Mouse (Mus musculus): ENCODE data around the gene Fignl1. TPM values are rescaled to one million over a fixed set of nuclear protein-coding genes. Genes with fewer than 3 reads are reported as not detected.

The Fignl1 gene
- polyA plus RNA-seq, 1 experiment from 2014 or later = 93.2 TPM

DNA sequence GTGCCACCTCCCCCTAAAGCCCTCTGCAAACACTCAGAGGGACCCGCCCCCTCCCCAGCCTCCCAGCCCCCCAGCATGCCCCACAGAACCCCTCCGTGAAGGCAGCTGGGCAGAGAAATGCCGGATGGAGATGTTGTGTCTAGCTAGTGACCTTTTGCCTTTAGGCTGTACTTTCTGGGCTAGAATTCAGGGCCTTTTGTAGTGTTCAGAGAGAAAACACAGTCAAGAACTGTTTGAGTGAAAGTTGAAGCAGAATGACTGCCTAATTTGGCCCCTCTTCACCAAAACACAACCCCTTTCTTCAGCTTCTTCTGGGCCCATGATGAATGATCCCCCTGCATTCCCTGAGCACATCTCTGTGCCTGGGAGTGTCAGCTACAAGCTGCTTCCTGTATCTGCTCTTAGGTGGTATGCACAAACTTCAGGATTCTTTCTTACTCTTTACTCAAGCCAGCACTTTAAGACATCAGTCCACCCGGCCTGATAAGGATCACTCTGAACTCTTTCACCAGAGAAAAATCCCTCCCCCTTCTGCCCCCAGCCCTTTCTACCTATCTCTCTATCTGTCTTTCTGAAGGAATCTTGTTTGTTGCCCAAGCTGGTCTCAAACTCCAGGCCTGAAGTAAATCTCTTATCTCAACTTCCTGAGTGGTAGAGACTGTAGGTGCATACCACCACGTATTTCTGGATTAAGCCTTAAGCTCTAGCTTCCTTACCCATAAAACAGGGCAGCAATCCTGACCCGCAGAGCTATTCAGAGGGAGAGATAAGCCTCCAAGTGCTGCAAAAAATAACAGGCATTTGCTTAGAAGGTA, 23.4 kb upstream of the Fignl1 start:
- Histone ChIP-seq H3K4me1 (replicated peaks) (peaks cover 59% of the 10 kb centered on the region), H3K27me3 (peaks cover 54% of the 10 kb centered on the region), H3K36me3 (replicated peaks) (no peaks in the 10 kb centered on the region), H3K9me3 (replicated peaks) (no peaks in the 10 kb centered on the region), H3K27ac (replicated peaks) (peak overlapping the region; percentile 78), H3K4me3 (replicated peaks) (no peak overlapping the region), H3K4me2 (peak overlapping the region; percentile 29; the same call in 1 of the 2 replicates), H3K9ac (no peak overlapping the region)
- 16% methylated on average over 6 of the region's 6 CpGs for WGBS (ENCODE audit: insufficient replicate concordance)
- no peak for ATAC-seq (ENCODE audit: insufficient read depth)

DNA sequence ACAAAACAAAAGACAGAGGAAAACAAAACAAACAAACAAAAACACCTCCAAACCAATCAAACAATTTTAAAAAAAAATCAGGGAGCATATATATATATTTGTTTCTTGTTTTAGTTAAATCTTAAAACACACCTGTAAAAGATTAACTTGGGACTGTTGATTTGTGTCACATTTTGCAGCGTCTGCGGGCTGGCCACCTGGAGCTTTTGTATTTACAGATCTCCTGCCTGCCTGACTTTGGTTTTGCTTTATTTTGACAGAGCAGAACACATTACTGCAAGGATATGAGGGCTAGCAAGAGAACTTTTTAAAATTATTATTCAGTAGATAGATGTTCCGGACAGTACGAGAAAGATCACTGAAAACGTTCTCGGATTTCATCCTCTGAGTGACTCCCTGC, 22.8 kb upstream of the Fignl1 start:
- Histone ChIP-seq H3K4me3 (replicated peaks) (no peak overlapping the region), H3K4me2 (peak overlapping the region; percentile 29; the same call in 1 of the 2 replicates), H3K36me3 (replicated peaks) (no peaks in the 10 kb centered on the region), H3K27ac (replicated peaks) (peak overlapping the region; percentile 78), H3K4me1 (replicated peaks) (peaks cover 53% of the 10 kb centered on the region), H3K9ac (no peak overlapping the region), H3K27me3 (peaks cover 60% of the 10 kb centered on the region), H3K9me3 (replicated peaks) (no peaks in the 10 kb centered on the region)
- no peak for ATAC-seq (ENCODE audit: insufficient read depth)
- 61% methylated on average over 6 of the region's 6 CpGs for WGBS (ENCODE audit: insufficient replicate concordance)

GRCm38 (mm10) chr11:11830884-11831495, 22.2 kb upstream of the Fignl1 start:
- Histone ChIP-seq H3K9ac (no peak overlapping the region), H3K9me3 (replicated peaks) (no peaks in the 10 kb centered on the region), H3K4me3 (replicated peaks) (no peak overlapping the region), H3K36me3 (replicated peaks) (no peaks in the 10 kb centered on the region), H3K27ac (replicated peaks) (no peak overlapping the region), H3K4me2 (no peak overlapping the region), H3K27me3 (peaks cover 65% of the 10 kb centered on the region), H3K4me1 (replicated peaks) (peaks cover 48% of the 10 kb centered on the region)
- 67% methylated on average over 12 of the region's 12 CpGs for WGBS (ENCODE audit: insufficient replicate concordance)
- no peak for ATAC-seq (ENCODE audit: insufficient read depth)

DNA sequence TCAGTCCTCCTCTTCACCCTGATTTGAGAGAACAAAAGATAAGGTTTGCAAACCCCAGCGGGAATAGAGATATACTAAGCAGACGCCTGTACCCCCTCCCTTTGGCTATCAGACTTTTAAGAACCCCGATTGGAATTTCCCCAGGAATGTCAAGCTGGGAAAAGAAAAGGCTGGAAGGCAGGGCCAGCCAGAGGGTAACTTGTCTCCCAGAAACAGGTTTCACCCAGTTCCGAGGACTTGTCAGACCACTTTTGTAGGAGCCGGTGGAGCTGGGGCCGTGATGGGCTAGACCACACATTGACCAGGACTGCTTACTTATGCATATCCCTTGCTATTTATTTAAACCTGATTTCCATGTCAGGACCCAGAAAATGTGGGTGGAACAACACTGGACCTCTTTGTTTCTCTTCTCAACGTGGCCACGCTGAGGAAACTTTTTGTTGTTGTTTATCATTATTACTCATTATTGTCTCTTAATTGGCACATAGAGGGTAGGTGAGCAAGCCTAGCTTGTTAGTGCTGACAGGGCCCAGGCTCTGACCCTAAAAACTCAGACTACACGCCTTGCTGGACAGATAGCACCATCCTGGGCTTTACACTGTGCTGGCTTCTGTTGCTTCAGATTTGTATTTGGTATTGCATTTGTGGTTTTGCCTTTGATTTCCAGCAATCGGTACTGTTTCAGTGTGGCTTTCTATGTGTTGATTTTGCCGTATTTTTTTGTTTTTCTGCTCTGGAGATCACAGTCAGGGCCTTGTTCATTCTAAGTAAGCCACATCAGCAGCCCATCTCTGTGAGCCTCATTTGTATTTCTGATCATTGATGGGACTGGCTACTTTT, 20.6 kb upstream of the Fignl1 start:
- peaks cover 80% of the 10 kb centered on the region for H3K27me3 ChIP-seq
- 51% methylated on average over 11 of the region's 11 CpGs for WGBS (ENCODE audit: insufficient replicate concordance)
- no peak overlapping the region for H3K4me2 ChIP-seq
- H3K9ac ChIP-seq = no peak overlapping the region
- no peak for ATAC-seq (ENCODE audit: insufficient read depth)
- peaks cover 36% of the 10 kb centered on the region for H3K4me1 ChIP-seq (replicated peaks)
- H3K36me3 ChIP-seq (replicated peaks) = no peaks in the 10 kb centered on the region
- H3K27ac ChIP-seq (replicated peaks) = no peak overlapping the region
- H3K9me3 ChIP-seq (replicated peaks) = no peaks in the 10 kb centered on the region
- H3K4me3 ChIP-seq (replicated peaks) = no peak overlapping the region

DNA sequence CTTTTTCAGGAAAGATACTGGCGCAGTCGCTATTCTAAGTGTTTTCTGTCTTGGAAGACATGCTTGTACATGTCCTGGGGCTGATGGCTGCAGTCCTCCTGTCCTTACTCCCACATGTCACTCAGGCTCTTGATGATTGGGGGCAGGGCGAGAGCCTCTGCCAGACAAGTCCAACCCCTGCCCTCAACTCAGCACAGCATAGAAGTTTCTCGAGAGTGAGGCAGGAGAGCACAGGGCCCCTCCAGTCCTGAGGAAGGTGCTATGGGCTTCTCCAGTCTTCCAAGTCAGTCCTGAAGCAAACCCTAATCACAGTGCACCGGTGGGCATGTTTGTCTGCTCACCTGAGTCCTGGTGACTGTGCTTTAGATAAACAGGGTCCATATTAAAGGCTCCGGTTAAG, 20.0 kb upstream of the Fignl1 start:
- H3K36me3 ChIP-seq (replicated peaks) = no peaks in the 10 kb centered on the region
- H3K4me3 ChIP-seq (replicated peaks) = no peak overlapping the region
- H3K9me3 ChIP-seq (replicated peaks) = no peaks in the 10 kb centered on the region
- no peak overlapping the region for H3K4me2 ChIP-seq
- 26% methylated on average over 6 of the region's 6 CpGs for WGBS (ENCODE audit: insufficient replicate concordance)
- no peak overlapping the region for H3K9ac ChIP-seq
- no peak for ATAC-seq (ENCODE audit: insufficient read depth)
- H3K27ac ChIP-seq (replicated peaks) = no peak overlapping the region
- H3K27me3 ChIP-seq = peaks cover 81% of the 10 kb centered on the region
- H3K4me1 ChIP-seq (replicated peaks) = peaks cover 36% of the 10 kb centered on the region

DNA sequence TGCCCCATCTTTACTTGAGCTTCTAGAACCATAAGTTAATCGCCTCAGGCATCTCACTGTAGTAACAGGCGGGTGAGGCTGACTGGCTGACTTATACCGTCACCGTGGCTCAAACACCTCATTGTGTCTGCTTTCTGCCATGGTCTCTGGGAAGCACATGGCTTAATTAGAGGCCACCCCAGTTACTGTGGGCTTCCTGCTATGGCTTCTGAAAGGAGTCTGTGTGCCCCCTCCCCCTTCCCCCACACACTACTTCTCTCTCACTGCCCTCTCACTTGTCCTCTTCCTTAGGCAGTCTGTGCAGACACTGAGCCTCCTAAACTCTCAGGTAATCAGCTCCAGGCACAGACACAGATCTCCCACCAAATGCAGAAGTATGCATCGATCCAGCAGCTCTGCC, 19.5 kb upstream of the Fignl1 start:
- Histone ChIP-seq H3K4me3 (replicated peaks) (no peak overlapping the region), H3K36me3 (replicated peaks) (no peaks in the 10 kb centered on the region), H3K27ac (replicated peaks) (no peak overlapping the region), H3K4me2 (no peak overlapping the region), H3K9me3 (replicated peaks) (no peaks in the 10 kb centered on the region), H3K27me3 (peaks cover 81% of the 10 kb centered on the region), H3K4me1 (replicated peaks) (peaks cover 39% of the 10 kb centered on the region), H3K9ac (no peak overlapping the region)
- 30% methylated on average over 5 of the region's 5 CpGs for WGBS (ENCODE audit: insufficient replicate concordance)
- ATAC-seq (ENCODE audit: insufficient read depth) = no peak

GRCm38 (mm10) chr11:11826475-11826874, 17.7 kb upstream of the Fignl1 start:
- Histone ChIP-seq H3K4me3 (replicated peaks) (no peak overlapping the region), H3K27ac (replicated peaks) (no peak overlapping the region), H3K9me3 (replicated peaks) (no peaks in the 10 kb centered on the region), H3K27me3 (peaks cover 65% of the 10 kb centered on the region), H3K4me1 (replicated peaks) (peaks cover 40% of the 10 kb centered on the region), H3K9ac (no peak overlapping the region), H3K36me3 (replicated peaks) (no peaks in the 10 kb centered on the region), H3K4me2 (no peak overlapping the region)
- no peak for ATAC-seq (ENCODE audit: insufficient read depth)

GRCm38 (mm10) chr11:11825670-11826069, 16.9 kb upstream of the Fignl1 start:
- Histone ChIP-seq H3K27ac (replicated peaks) (no peak overlapping the region), H3K9ac (no peak overlapping the region), H3K4me1 (replicated peaks) (peaks cover 46% of the 10 kb centered on the region), H3K4me3 (replicated peaks) (no peak overlapping the region), H3K4me2 (no peak overlapping the region), H3K9me3 (replicated peaks) (no peaks in the 10 kb centered on the region), H3K36me3 (replicated peaks) (no peaks in the 10 kb centered on the region), H3K27me3 (peaks cover 60% of the 10 kb centered on the region)
- no peak for ATAC-seq (ENCODE audit: insufficient read depth)
- WGBS (ENCODE audit: insufficient replicate concordance) = 66% methylated on average over 6 of the region's 6 CpGs

DNA sequence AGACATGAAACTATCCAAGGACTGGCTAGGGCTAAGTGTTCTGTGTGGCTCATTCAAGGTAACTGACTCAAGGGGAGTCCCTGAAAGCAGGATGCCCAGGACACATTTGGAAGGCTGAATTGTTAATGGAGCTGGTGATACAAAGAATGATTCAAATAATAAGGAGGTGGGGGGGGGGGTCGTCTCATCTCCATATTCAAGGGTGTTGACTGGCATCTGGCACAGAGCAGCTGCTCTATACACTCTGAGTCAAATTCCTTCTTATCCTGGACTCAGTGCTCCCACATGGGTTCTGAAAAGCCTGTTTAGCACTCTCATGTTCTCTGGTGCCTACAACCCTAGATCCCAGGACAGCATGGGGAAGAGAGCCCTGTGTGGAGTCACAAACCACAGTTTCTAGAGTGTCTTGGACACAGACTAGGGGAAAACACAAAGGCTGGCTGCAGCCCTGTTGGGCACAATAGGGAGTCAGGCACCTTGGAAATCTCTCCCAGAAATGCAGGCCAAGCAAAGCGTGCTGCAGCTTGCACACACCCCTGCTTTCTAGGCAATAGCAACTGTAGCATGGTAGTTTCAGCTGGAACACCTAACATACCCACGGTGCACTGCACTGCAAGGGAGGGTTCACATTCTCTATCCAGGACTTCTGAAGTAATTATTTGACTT, 16.3 kb upstream of the Fignl1 start:
- Histone ChIP-seq H3K4me1 (replicated peaks) (peaks cover 51% of the 10 kb centered on the region), H3K4me2 (no peak overlapping the region), H3K4me3 (replicated peaks) (no peak overlapping the region), H3K27me3 (peaks cover 55% of the 10 kb centered on the region), H3K9ac (no peak overlapping the region), H3K27ac (replicated peaks) (no peak overlapping the region; the same call in 1 of the 2 replicates), H3K36me3 (replicated peaks) (no peaks in the 10 kb centered on the region), H3K9me3 (replicated peaks) (no peaks in the 10 kb centered on the region)
- ATAC-seq (ENCODE audit: insufficient read depth) = no peak
- WGBS (ENCODE audit: insufficient replicate concordance) = 69% methylated on average over 3 of the region's 3 CpGs

DNA sequence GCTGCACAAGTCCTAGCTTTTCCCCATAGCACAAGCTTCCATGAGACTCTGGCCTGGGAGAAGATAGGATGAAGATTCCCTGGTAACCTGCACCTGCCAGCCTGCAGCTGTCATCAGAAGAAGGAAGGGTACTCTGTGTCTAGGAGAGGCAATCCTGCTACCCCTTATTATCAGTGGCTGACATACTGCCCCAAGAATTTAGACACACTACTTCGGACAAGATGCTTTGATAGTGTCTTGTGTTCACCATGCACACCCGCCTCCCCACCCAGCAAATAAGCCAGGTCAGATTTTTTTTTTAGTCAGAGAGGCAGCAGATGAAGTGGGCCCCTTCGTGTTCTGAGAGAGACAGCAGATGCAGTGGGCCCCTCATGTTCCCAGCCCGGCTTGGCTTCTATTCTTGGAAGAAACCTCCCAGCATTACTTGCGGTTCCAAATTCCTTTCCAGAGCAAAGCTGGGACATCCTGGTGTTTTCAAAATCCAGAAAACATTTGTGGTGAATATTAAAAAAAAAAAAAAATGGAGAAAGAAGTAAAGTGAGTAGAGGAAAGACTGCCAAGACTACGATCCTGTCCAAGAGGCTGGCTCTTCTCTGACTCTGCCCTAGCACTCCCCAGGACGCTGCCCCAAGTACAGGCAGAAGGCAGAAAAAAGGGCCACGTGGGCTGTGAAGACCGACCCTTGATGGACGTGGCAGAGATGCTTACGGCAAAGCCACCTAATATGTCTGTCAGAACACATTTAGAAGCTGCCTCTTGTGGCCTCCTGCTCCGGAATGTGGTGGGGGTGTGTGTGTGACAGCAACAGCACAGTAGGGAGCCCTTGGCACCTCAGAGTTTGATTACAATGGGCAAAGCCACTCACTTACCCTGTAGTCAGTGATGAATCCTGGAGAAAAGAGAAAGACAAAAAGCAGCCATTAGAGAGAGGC, 15.5 kb upstream of the Fignl1 start:
- Histone ChIP-seq H3K27me3 (peaks cover 46% of the 10 kb centered on the region), H3K9ac (no peak overlapping the region), H3K4me1 (replicated peaks) (peaks cover 56% of the 10 kb centered on the region), H3K4me3 (replicated peaks) (no peak overlapping the region), H3K4me2 (no peak overlapping the region), H3K9me3 (replicated peaks) (no peaks in the 10 kb centered on the region), H3K27ac (replicated peaks) (no peak overlapping the region), H3K36me3 (replicated peaks) (no peaks in the 10 kb centered on the region)
- 43% methylated on average over 12 of the region's 12 CpGs for WGBS (ENCODE audit: insufficient replicate concordance)
- no peak for ATAC-seq (ENCODE audit: insufficient read depth)

Measured in liver, embryonic 15.5 days (tissue).